In genomic region chr8:99604327-99604726, GRCm38 (mm10) we compare ENCODE assay signal across 8 mouse cellular contexts.
DNase-seq lines count a peak whose midpoint lies in the region; ATAC-seq and TF ChIP-seq lines count a peak whose summit lies in the region.
"Not testable (repeated sequence)": the region's sequence is repeated elsewhere in the genome, so short reads cannot be mapped to it uniquely, and the experiment has no call there.

No protein-coding gene starts in this region.

- not testable (repeated sequence) for ATAC-seq in embryonic facial prominence, embryonic 11.5 days (replicated peaks; ENCODE audit: insufficient number of reproducible peaks, low FRiP score, low TSS enrichment, low read depth); intestine, postnatal 0 days; midbrain, embryonic 14.5 days (ENCODE audit: low FRiP score, low TSS enrichment)

- intact Hi-C loops in left cerebral cortex, adult 2 months (cut with DNase I): loop anchor here (2.0 kb wide), 3 partner anchors 158 to 1168 kb away; no protein-coding TSS in a partner anchor

- not testable (repeated sequence) for H3K79me2 ChIP-seq in MEL (ENCODE audit: control insufficient read depth, insufficient read depth, low read length, poor library complexity)

- not testable (repeated sequence) for H3K9ac ChIP-seq in MEL (ENCODE audit: control insufficient read depth, low read depth, low read length, poor library complexity, severe bottlenecking); embryonic facial prominence, embryonic 11.5 days (replicated peaks; ENCODE audit: low read length); intestine, postnatal 0 days (ENCODE audit: low read depth, low read length); midbrain, embryonic 14.5 days (replicated peaks; ENCODE audit: low read length)

- H3K4me3 ChIP-seq in MEL (ENCODE audit: control insufficient read depth in 1 of 2, insufficient read depth in 1 of 2, low read depth in 2 of 2, low read length in 2 of 2); embryonic facial prominence, embryonic 11.5 days (ENCODE audit: low read depth, low read length); intestine, postnatal 0 days (ENCODE audit: low read depth, low read length); left cerebral cortex, adult 2 months; midbrain, embryonic 14.5 days (replicated peaks; ENCODE audit: low read depth, low read length): not testable (repeated sequence)

- H3K27ac ChIP-seq in MEL (ENCODE audit: control insufficient read depth, low read depth, low read length); embryonic facial prominence, embryonic 11.5 days (replicated peaks; ENCODE audit: low read depth, low read length); intestine, postnatal 0 days (ENCODE audit: low read depth, low read length); left cerebral cortex, adult 2 months; midbrain, embryonic 14.5 days (replicated peaks; ENCODE audit: low read depth, low read length): not testable (repeated sequence)

- not testable (repeated sequence) for H3K4me2 ChIP-seq in embryonic facial prominence, embryonic 11.5 days (ENCODE audit: low read depth, low read length); intestine, postnatal 0 days (replicated peaks; ENCODE audit: low read depth); midbrain, embryonic 14.5 days (ENCODE audit: low read length)

- H3K4me1 ChIP-seq in MEL (ENCODE audit: control insufficient read depth in 1 of 2, insufficient read depth in 2 of 2, low read length in 2 of 2); embryonic facial prominence, embryonic 11.5 days (ENCODE audit: control insufficient read depth, insufficient read depth, low read length); intestine, postnatal 0 days (replicated peaks; ENCODE audit: control insufficient read depth, insufficient read depth, low read length); midbrain, embryonic 14.5 days (ENCODE audit: control insufficient read depth, insufficient read depth, low read length): not testable (repeated sequence)

- TF ChIP-seq POLR2A in MEL (IDR thresholded peaks at IDR 0.05; ENCODE audit: control insufficient read depth in 1 of 2, insufficient read depth in 1 of 2, low read depth in 1 of 2, low read length in 2 of 2, poor library complexity in 1 of 2): not testable (repeated sequence)

- TF ChIP-seq EP300 in MEL (IDR thresholded peaks at IDR 0.05; ENCODE audit: low read depth in 1 of 2, low read length in 2 of 2): not testable (repeated sequence)

- peak; percentile 7 for DNase-seq in MEL (ENCODE audit: low read depth, low spot score)
- peak; percentile 38 to 41 for DNase-seq in cerebellum, postnatal 10 days
- DNase-seq in embryonic facial prominence, embryonic 11.5 days (ENCODE audit: low spot score): peak; percentile 19
- peak; percentile 1 to 32 for DNase-seq in frontal cortex, adult 2 months (ENCODE audit: extremely low spot score in 1 of 2, low spot score in 1 of 2)
- peak in 1 of 2 experiments; percentile 11 for DNase-seq in left cerebral cortex, adult 2 months (ENCODE audit: extremely low spot score in 1 of 2, low spot score in 2 of 2)
- peak; percentile 52 for DNase-seq in midbrain, embryonic 14.5 days
- DNase-seq in right cerebral cortex, postnatal 14 days: peak; percentile 10

- peak in 1 of 3 experiments; percentile 47; a peak in 2 of 6 replicates for TF ChIP-seq CTCF in MEL (IDR thresholded peaks at IDR 0.05 in 2 of 3, conservative IDR thresholded peaks at IDR 0.05 in 1 of 3; ENCODE audit: control insufficient read depth in 1 of 3, insufficient read depth in 1 of 3, low read depth in 2 of 3, low read length in 3 of 3, poor library complexity in 1 of 3, severe bottlenecking in 1 of 3)
- TF ChIP-seq CTCF in intestine, postnatal 0 days (IDR thresholded peaks at IDR 0.05; ENCODE audit: low read depth): peak; percentile 13; the same call in 1 of the 2 replicates
- peak; percentile 53 for TF ChIP-seq CTCF in left cerebral cortex, adult 2 months (IDR thresholded peaks at IDR 0.05)

- TF ChIP-seq RAD21 in MEL (IDR thresholded peaks at IDR 0.05; ENCODE audit: low read depth, low read length): peak; percentile 40

- H3K9me3 ChIP-seq in MEL (replicated peaks; ENCODE audit: insufficient read depth, low read length); embryonic facial prominence, embryonic 11.5 days (replicated peaks; ENCODE audit: control insufficient read depth, low read length); intestine, postnatal 0 days (ENCODE audit: control insufficient read depth); midbrain, embryonic 14.5 days (ENCODE audit: control insufficient read depth, low read length): not testable (repeated sequence)

- not testable (repeated sequence) for H3K27me3 ChIP-seq in MEL (ENCODE audit: control insufficient read depth in 1 of 2, insufficient read depth in 2 of 2, low read length in 2 of 2); embryonic facial prominence, embryonic 11.5 days (ENCODE audit: control insufficient read depth, insufficient read depth, low read length); intestine, postnatal 0 days (replicated peaks; ENCODE audit: control insufficient read depth, insufficient read depth, low read length); midbrain, embryonic 14.5 days (ENCODE audit: control insufficient read depth, insufficient read depth, low read length)

- WGBS in embryonic facial prominence, embryonic 11.5 days: 60% methylated on average over 2 of the region's 2 CpGs
- WGBS in intestine, postnatal 0 days: 54% methylated on average over 2 of the region's 2 CpGs
- 58% methylated on average over 2 of the region's 2 CpGs for WGBS in midbrain, embryonic 14.5 days

- not testable (repeated sequence) for H3K36me3 ChIP-seq in MEL (ENCODE audit: control insufficient read depth in 1 of 2, insufficient read depth in 2 of 2, low read length in 2 of 2); embryonic facial prominence, embryonic 11.5 days (replicated peaks; ENCODE audit: control insufficient read depth, insufficient read depth, low read depth, low read length); intestine, postnatal 0 days (ENCODE audit: control insufficient read depth, insufficient read depth); midbrain, embryonic 14.5 days (ENCODE audit: control insufficient read depth, insufficient read depth, low read length)

TF ChIP-seq in MEL, 35 proteins besides CTCF, POLR2A, EP300 and RAD21:
- TF ChIP-seq SMC3 (IDR thresholded peaks at IDR 0.05; ENCODE audit: low read depth, low read length): peak; percentile 58
